ENCODE assay signal across 8 mouse cellular contexts in the genomic region with DNA sequence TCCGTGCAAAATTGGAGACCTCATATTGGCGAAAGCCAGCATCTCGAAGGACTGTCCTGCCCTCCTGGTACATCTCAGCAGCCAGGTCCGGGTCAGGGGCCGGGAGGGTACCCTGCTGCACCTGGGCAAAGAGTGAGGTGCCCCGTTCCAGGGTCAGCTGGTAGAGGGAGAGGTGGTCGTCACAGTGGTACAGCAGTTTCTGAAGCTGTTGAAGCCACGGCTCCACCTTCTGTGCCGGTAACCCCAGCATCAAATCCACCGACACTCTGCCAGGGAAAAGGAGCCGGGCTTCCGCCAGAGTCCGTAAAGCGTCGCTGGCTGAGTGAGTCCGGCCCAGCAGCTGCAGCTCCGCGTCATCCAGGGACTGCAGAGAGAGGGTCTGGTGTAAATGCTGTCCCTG. TPM values are rescaled to one million over a fixed set of nuclear protein-coding genes. Genes with fewer than 3 reads are reported as not detected.
DNase-seq lines count a peak whose midpoint lies in the region; ATAC-seq and TF ChIP-seq lines count a peak whose summit lies in the region.

No protein-coding gene starts in this region.

- no peak overlapping the region for H3K27ac ChIP-seq in hindbrain, postnatal 0 days
- no peak overlapping the region for H3K27ac ChIP-seq in stomach, postnatal 0 days (replicated peaks)

- peaks cover 7% of the 10 kb centered on the region; the same call in 1 of the 2 replicates for H3K36me3 ChIP-seq in hindbrain, postnatal 0 days (ENCODE audit: insufficient read depth, low read length)
- H3K36me3 ChIP-seq in stomach, postnatal 0 days (ENCODE audit: control insufficient read depth, insufficient read depth, low read length) = no peaks in the 10 kb centered on the region

- no peak for DNase-seq in frontal cortex, postnatal 36 days (ENCODE audit: low spot score in 2 of 2)
- DNase-seq in right cerebral cortex, postnatal 25 days = peak; percentile 40
- DNase-seq in right cerebral cortex, postnatal 36 days (ENCODE audit: low spot score in 2 of 2) = no peak
- DNase-seq in hindbrain, postnatal 0 days (ENCODE audit: low spot score) = no peak
- no peak for DNase-seq in stomach, postnatal 0 days (ENCODE audit: low spot score)
- no peak for DNase-seq in T-cell, adult 2 months (ENCODE audit: low spot score)
- no peak for DNase-seq in spleen, postnatal 36 days (ENCODE audit: low spot score in 2 of 2)

- ATAC-seq in frontal cortex, adult (ENCODE audit: low TSS enrichment) = peak; percentile 27; the same call in 1 of the 2 replicates
- no peak for ATAC-seq in hindbrain, postnatal 0 days
- no peak for ATAC-seq in stomach, postnatal 0 days (ENCODE audit: low FRiP score, low TSS enrichment)

- no peaks in the 10 kb centered on the region for H3K27me3 ChIP-seq in hindbrain, postnatal 0 days (ENCODE audit: insufficient read depth, low read length)
- no peaks in the 10 kb centered on the region for H3K27me3 ChIP-seq in stomach, postnatal 0 days (ENCODE audit: control insufficient read depth, insufficient read depth, low read length)

- 58% methylated on average over 18 of the region's 18 CpGs for WGBS in hindbrain, postnatal 0 days
- WGBS in stomach, postnatal 0 days = 53% methylated on average over 18 of the region's 18 CpGs

- peaks cover 7% of the 10 kb centered on the region; the same call in 1 of the 2 replicates for H3K4me1 ChIP-seq in hindbrain, postnatal 0 days (ENCODE audit: insufficient read depth, low read length)
- peaks cover 5% of the 10 kb centered on the region for H3K4me1 ChIP-seq in stomach, postnatal 0 days (replicated peaks; ENCODE audit: control insufficient read depth, insufficient read depth)

- no peak for TF ChIP-seq EP300 in stomach, postnatal 0 days (optimal IDR thresholded peaks at IDR 0.05)

- no peak overlapping the region for H3K9ac ChIP-seq in hindbrain, postnatal 0 days (replicated peaks; ENCODE audit: low read length)
- H3K9ac ChIP-seq in stomach, postnatal 0 days (ENCODE audit: low read length) = no peak overlapping the region

- TF ChIP-seq CTCF in hindbrain, postnatal 0 days (IDR thresholded peaks at IDR 0.05; ENCODE audit: low read depth) = no peak
- no peak for TF ChIP-seq CTCF in stomach, postnatal 0 days (IDR thresholded peaks at IDR 0.05; ENCODE audit: low read depth)

- H3K4me3 ChIP-seq in hindbrain, postnatal 0 days (ENCODE audit: low read length) = no peak overlapping the region
- H3K4me3 ChIP-seq in stomach, postnatal 0 days (ENCODE audit: low read depth, low read length) = no peak overlapping the region

- H3K9me3 ChIP-seq in hindbrain, postnatal 0 days (ENCODE audit: low read length) = no peaks in the 10 kb centered on the region
- no peaks in the 10 kb centered on the region for H3K9me3 ChIP-seq in stomach, postnatal 0 days (ENCODE audit: control insufficient read depth, low read length)

- H3K4me2 ChIP-seq in hindbrain, postnatal 0 days (ENCODE audit: low read depth, low read length) = peak overlapping the region; percentile 33; the same call in 1 of the 2 replicates
- peak overlapping the region; percentile 27; the same call in 1 of the 2 replicates for H3K4me2 ChIP-seq in stomach, postnatal 0 days (replicated peaks; ENCODE audit: low read depth)

RNA-seq across cellular contexts. Expression of gene Rsad1, which starts 4.6 kb away (rescaled TPM):
- 9.3 and 12.9 TPM in 2 replicates for total RNA-seq in hindbrain, postnatal 0 days (2014; rRNA removed)
- 9.2 and 11.3 TPM in 2 replicates for polyA plus RNA-seq in hindbrain, postnatal 0 days (2015; fragmentation: Nextera tagmentation; extraction: Ambion mirVana)
- polyA plus RNA-seq in stomach, postnatal 0 days (2015; fragmentation: Nextera tagmentation; extraction: Ambion mirVana) = 3.4 and 3.8 TPM in 2 replicates

RNA-seq across cellular contexts. Expression of gene Chad, which starts 20.4 kb away (rescaled TPM):
- 0.61 and 1.2 TPM in 2 replicates for total RNA-seq in hindbrain, postnatal 0 days (2014; rRNA removed)
- 1.2 and 1.4 TPM in 2 replicates for polyA plus RNA-seq in hindbrain, postnatal 0 days (2015; fragmentation: Nextera tagmentation; extraction: Ambion mirVana)
- 80.8 and 87.5 TPM in 2 replicates for polyA plus RNA-seq in stomach, postnatal 0 days (2015; fragmentation: Nextera tagmentation; extraction: Ambion mirVana)

RNA-seq across cellular contexts. Expression of gene Mycbpap, which starts 22.9 kb away (rescaled TPM):
- total RNA-seq in hindbrain, postnatal 0 days (2014; rRNA removed) = 2.3 and 4.8 TPM in 2 replicates
- 1.1 and 1.5 TPM in 2 replicates for polyA plus RNA-seq in hindbrain, postnatal 0 days (2015; fragmentation: Nextera tagmentation; extraction: Ambion mirVana)
- 1.4 and 1.9 TPM in 2 replicates for polyA plus RNA-seq in stomach, postnatal 0 days (2015; fragmentation: Nextera tagmentation; extraction: Ambion mirVana)

RNA-seq across cellular contexts. Expression of gene Epn3, which starts 44.6 kb away (rescaled TPM):
- 2.7 and 6.2 TPM in 2 replicates for total RNA-seq in hindbrain, postnatal 0 days (2014; rRNA removed)
- 3.6 and 3.7 TPM in 2 replicates for polyA plus RNA-seq in hindbrain, postnatal 0 days (2015; fragmentation: Nextera tagmentation; extraction: Ambion mirVana)
- polyA plus RNA-seq in stomach, postnatal 0 days (2015; fragmentation: Nextera tagmentation; extraction: Ambion mirVana) = 53.4 and 60.1 TPM in 2 replicates

RNA-seq across cellular contexts. Expression of gene Acsf2, which starts 57.2 kb away (rescaled TPM):
- total RNA-seq in hindbrain, postnatal 0 days (2014; rRNA removed) = 4.8 and 6.8 TPM in 2 replicates
- polyA plus RNA-seq in hindbrain, postnatal 0 days (2015; fragmentation: Nextera tagmentation; extraction: Ambion mirVana) = 2.6 and 2.8 TPM in 2 replicates
- 2.5 and 3.0 TPM in 2 replicates for polyA plus RNA-seq in stomach, postnatal 0 days (2015; fragmentation: Nextera tagmentation; extraction: Ambion mirVana)

Comparison
In these comparisons a context has a peak if more than half of its experiments do, and no peak if none do; other contexts are left out.
1. RNA of gene Chad, which starts 20.4 kb away (polyA plus RNA-seq): 80.8 to 87.5 TPM in stomach, postnatal 0 days; 1.2 to 1.4 TPM in hindbrain, postnatal 0 days; every median in the first group is over 10 times any median in the second.